9 mouse cellular contexts compared by ENCODE assay signal in genomic region chr13:114839098-114839497, GRCm38 (mm10). TPM values are rescaled to one million over a fixed set of nuclear protein-coding genes. Genes with fewer than 3 reads are reported as not detected.
DNase-seq lines count a peak whose midpoint lies in the region; ATAC-seq and TF ChIP-seq lines count a peak whose summit lies in the region.
"Had no signal": no experiment of that assay in that cellular context is flagged by ENCODE, and none has a peak within 500 bp of the region (broad histone marks: within the 10 kb centered on the region; RNA-seq: fewer than 3 reads in every experiment).

No protein-coding gene starts in this region.

- peaks cover 12% of the 10 kb centered on the region for H3K4me1 ChIP-seq in cerebellum, adult 2 months (ENCODE audit: control insufficient read depth, insufficient read depth, low read length)
- H3K4me1 ChIP-seq in limb, embryonic 12.5 days (replicated peaks), result peaks cover 11% of the 10 kb centered on the region; the same call in 1 of the 2 replicates
- no peaks in the 10 kb centered on the region; the same call in 1 of the 2 replicates for H3K4me1 ChIP-seq in limb, embryonic 10.5 days
- peaks cover 7% of the 10 kb centered on the region for H3K4me1 ChIP-seq in forebrain, embryonic 14.5 days (ENCODE audit: control insufficient read depth, insufficient read depth, low read length)
- no peaks in the 10 kb centered on the region for H3K4me1 ChIP-seq in midbrain, embryonic 14.5 days (ENCODE audit: control insufficient read depth, insufficient read depth, low read length)

- no peak for TF ChIP-seq POLR2A in cerebellum, adult 2 months (IDR thresholded peaks at IDR 0.05; ENCODE audit: borderline replicate concordance, insufficient read depth, low read length)

- H3K9ac ChIP-seq in limb, embryonic 12.5 days (replicated peaks), result no peak overlapping the region
- no peak overlapping the region for H3K9ac ChIP-seq in forebrain, embryonic 14.5 days (ENCODE audit: low read length)
- no peak overlapping the region for H3K9ac ChIP-seq in midbrain, embryonic 14.5 days (replicated peaks; ENCODE audit: low read length)

- H3K27me3 ChIP-seq in cerebellum, adult 2 months (ENCODE audit: control insufficient read depth, insufficient read depth, low read length), result no peaks in the 10 kb centered on the region
- H3K27me3 ChIP-seq in limb, embryonic 12.5 days, result no peaks in the 10 kb centered on the region
- no peaks in the 10 kb centered on the region for H3K27me3 ChIP-seq in limb, embryonic 10.5 days (ENCODE audit: low read depth, poor library complexity, severe bottlenecking)
- no peaks in the 10 kb centered on the region for H3K27me3 ChIP-seq in forebrain, embryonic 14.5 days (replicated peaks; ENCODE audit: control insufficient read depth, insufficient read depth, low read length)
- H3K27me3 ChIP-seq in midbrain, embryonic 14.5 days (ENCODE audit: control insufficient read depth, insufficient read depth, low read length), result no peaks in the 10 kb centered on the region
- H3K27me3 ChIP-seq: megakaryocyte, embryonic 14.5 days had no signal

- no peaks in the 10 kb centered on the region for H3K9me3 ChIP-seq in limb, embryonic 12.5 days
- no peaks in the 10 kb centered on the region for H3K9me3 ChIP-seq in limb, embryonic 10.5 days (replicated peaks)
- H3K9me3 ChIP-seq in forebrain, embryonic 14.5 days (replicated peaks; ENCODE audit: control insufficient read depth, low read length), result no peaks in the 10 kb centered on the region
- no peaks in the 10 kb centered on the region for H3K9me3 ChIP-seq in midbrain, embryonic 14.5 days (ENCODE audit: control insufficient read depth, low read length)
- H3K9me3 ChIP-seq: megakaryocyte, embryonic 14.5 days had no signal

- WGBS in cerebellum, adult 2 months, result 58% methylated on average over 9 of the region's 9 CpGs
- 80% methylated on average over 9 of the region's 9 CpGs for WGBS in limb, embryonic 12.5 days
- 79% methylated on average over 9 of the region's 9 CpGs for WGBS in limb, embryonic 10.5 days
- WGBS in forebrain, embryonic 14.5 days, result 69% methylated on average over 9 of the region's 9 CpGs
- 78% methylated on average over 9 of the region's 9 CpGs for WGBS in midbrain, embryonic 14.5 days

- DNase-seq in cerebellum, adult 2 months, result peak in 1 of 2 experiments; percentile 17
- DNase-seq in cerebellum, postnatal 36 days, result no peak
- no peak for DNase-seq in limb, embryonic 10.5 days (ENCODE audit: low spot score)
- DNase-seq in forebrain, embryonic 14.5 days (ENCODE audit: low spot score), result no peak
- no peak for DNase-seq in midbrain, embryonic 14.5 days
- DNase-seq in gastrocnemius, postnatal 10 days, result no peak
- no peak for DNase-seq in layer of hippocampus, postnatal 10 days (ENCODE audit: low spot score in 2 of 2)

- TF ChIP-seq CTCF in cerebellum, adult 2 months (IDR thresholded peaks at IDR 0.05; ENCODE audit: borderline replicate concordance, insufficient read depth, low read depth, low read length), result no peak

- H3K36me3 ChIP-seq in limb, embryonic 12.5 days, result peaks cover 14% of the 10 kb centered on the region; the same call in 1 of the 2 replicates
- no peaks in the 10 kb centered on the region for H3K36me3 ChIP-seq in limb, embryonic 10.5 days
- no peaks in the 10 kb centered on the region for H3K36me3 ChIP-seq in forebrain, embryonic 14.5 days (ENCODE audit: control insufficient read depth, insufficient read depth, low read length)
- no peaks in the 10 kb centered on the region for H3K36me3 ChIP-seq in midbrain, embryonic 14.5 days (ENCODE audit: control insufficient read depth, insufficient read depth, low read length)

- H3K4me3 ChIP-seq in cerebellum, adult 2 months (replicated peaks; ENCODE audit: insufficient read depth, low read depth, low read length), result no peak overlapping the region
- H3K4me3 ChIP-seq in limb, embryonic 12.5 days (replicated peaks), result no peak overlapping the region
- H3K4me3 ChIP-seq in limb, embryonic 10.5 days, result no peak overlapping the region
- no peak overlapping the region for H3K4me3 ChIP-seq in forebrain, embryonic 14.5 days (ENCODE audit: low read depth, low read length)
- no peak overlapping the region for H3K4me3 ChIP-seq in midbrain, embryonic 14.5 days (replicated peaks; ENCODE audit: low read depth, low read length)
- H3K4me3 ChIP-seq: megakaryocyte, embryonic 14.5 days had no signal

- no peak overlapping the region for H3K4me2 ChIP-seq in limb, embryonic 12.5 days
- H3K4me2 ChIP-seq in forebrain, embryonic 14.5 days (ENCODE audit: low read length), result no peak overlapping the region
- no peak overlapping the region for H3K4me2 ChIP-seq in midbrain, embryonic 14.5 days (ENCODE audit: low read length)

- peak overlapping the region; percentile 60 for H3K27ac ChIP-seq in cerebellum, adult 2 months (ENCODE audit: insufficient read depth, low read length)
- peak overlapping the region; percentile 36; the same call in 1 of the 2 replicates for H3K27ac ChIP-seq in limb, embryonic 12.5 days
- no peak overlapping the region for H3K27ac ChIP-seq in limb, embryonic 10.5 days
- H3K27ac ChIP-seq in forebrain, embryonic 14.5 days (ENCODE audit: low read depth, low read length), result peak overlapping the region; percentile 56; the same call in 1 of the 2 replicates
- H3K27ac ChIP-seq in midbrain, embryonic 14.5 days (replicated peaks; ENCODE audit: low read depth, low read length), result peak overlapping the region; percentile 5

- ATAC-seq in limb, embryonic 12.5 days (ENCODE audit: insufficient number of reproducible peaks, insufficient read depth, low FRiP score, low TSS enrichment, low read depth), result no peak
- ATAC-seq in forebrain, embryonic 14.5 days, result peak; percentile 16; the same call in 1 of the 2 replicates
- ATAC-seq in midbrain, embryonic 14.5 days (ENCODE audit: low FRiP score, low TSS enrichment), result no peak

RNA-seq across cellular contexts. Expression of gene Mocs2, which starts 21.1 kb away (rescaled TPM):
- polyA plus RNA-seq in cerebellum, adult 2 months (2012; rRNA removed), result 84.4 and 91.4 TPM in 2 replicates
- polyA plus RNA-seq in limb, embryonic 12.5 days (2016; fragmentation: Nextera tagmentation; extraction: Ambion mirVana), result 84.1 and 87.2 TPM in 2 replicates
- 58.9 and 73.1 TPM in 2 replicates for polyA plus RNA-seq in limb, embryonic 10.5 days (2016; fragmentation: Nextera tagmentation; extraction: Ambion mirVana)
- 120 and 129 TPM in 2 replicates for polyA plus RNA-seq in forebrain, embryonic 14.5 days (2014; fragmentation: Nextera tagmentation; extraction: Ambion mirVana)
- polyA plus RNA-seq in midbrain, embryonic 14.5 days (2014; fragmentation: Nextera tagmentation; extraction: Ambion mirVana), result 119 and 123 TPM in 2 replicates
- 10 to 100 TPM; 45.1 to 46.7 TPM for total RNA-seq in gastrocnemius, postnatal 10 days (2021)
- 10 to 100 TPM; 86.6 to 97.3 TPM for total RNA-seq in layer of hippocampus, postnatal 10 days (2021)
